Mouse (Mus musculus) thymus, adult 2 months (tissue): ENCODE results near the gene Pnpo.

ENCODE experiments used
- CTCF ChIP-seq: fragments of 200-500 bp; IDR thresholded peaks from 2 replicates; pipeline ENCODE4 v1.5.1; 2012; ENCODE audit warnings: mild to moderate bottlenecking, control low read depth, low read length, moderate library complexity, borderline replicate concordance; ENCODE audit not compliant: control insufficient read depth, poor library complexity, insufficient read depth; ENCODE audit errors: extremely low read depth
- POLR2A ChIP-seq: fragments of 200-500 bp; IDR thresholded peaks from 2 replicates; pipeline ENCODE4 v1.6.1; 2012; ENCODE audit warnings: mild to moderate bottlenecking, low read length, control low read depth, moderate library complexity; ENCODE audit not compliant: control insufficient read depth, poor library complexity, insufficient read depth; ENCODE audit errors: extremely low read depth

DNA sequence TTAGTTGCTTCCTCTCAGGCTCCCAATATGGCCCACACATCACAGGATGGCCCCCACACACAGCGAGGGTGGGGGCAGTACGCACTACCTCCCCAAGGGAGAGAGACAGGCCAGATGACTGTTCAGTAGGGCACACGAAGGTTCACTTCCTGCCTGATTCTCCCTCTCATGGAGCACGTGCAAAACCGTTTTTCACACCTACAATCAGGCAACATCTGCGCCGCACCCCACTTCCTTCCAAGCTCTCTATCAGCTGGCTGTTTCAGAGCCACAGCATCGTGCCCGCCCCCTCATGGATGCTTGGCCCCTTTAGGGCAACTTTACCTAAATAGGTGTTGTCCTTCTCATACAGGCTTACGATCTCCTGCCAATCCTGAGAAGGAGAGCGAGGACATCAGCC, 31.1 kb downstream of the Pnpo start:
- no peak for TF ChIP-seq CTCF
- TF ChIP-seq POLR2A: no peak
